Comparison of ENCODE assay signal across 16 mouse cellular contexts in genomic region chr19:48782024-48782721, GRCm38 (mm10).
A peak's percentile ranks its signal among the peaks of the same experiment; 100 is the strongest.
DNase-seq lines count a peak whose midpoint lies in the region; ATAC-seq and TF ChIP-seq lines count a peak whose summit lies in the region.
"Had no signal": no experiment of that assay in that cellular context is flagged by ENCODE, and none has a peak within 500 bp of the region (broad histone marks: within the 10 kb centered on the region; RNA-seq: fewer than 3 reads in every experiment).

No protein-coding gene starts in this region.

- TF ChIP-seq CTCF in brain, embryonic 14.5 days (IDR thresholded peaks at IDR 0.05; ENCODE audit: borderline replicate concordance, extremely low read depth, insufficient read depth, insufficient read length) = no peak

- peak; percentile 65 for DNase-seq in kidney, adult 11 months
- DNase-seq in brain, embryonic 14.5 days (ENCODE audit: low read depth) = peak; percentile 69
- DNase-seq in kidney, adult 8-10 months = peak; percentile 21 to 50
- no peak for DNase-seq in left cerebral cortex, adult 9 months (ENCODE audit: low spot score in 2 of 2)
- DNase-seq: cerebellum, postnatal 36 days; layer of hippocampus, postnatal 36 days; spleen, adult 18-20 months had no signal

- 65% methylated on average over 7 of the region's 7 CpGs for WGBS in kidney, embryonic 14.5 days
- 30% methylated on average over 7 of the region's 7 CpGs for WGBS in neural tube, embryonic 13.5 days

- no peak for TF ChIP-seq POLR2A in brain, embryonic 14.5 days (IDR thresholded peaks at IDR 0.05; ENCODE audit: borderline replicate concordance, extremely low read depth, insufficient read depth, insufficient read length, poor library complexity, severe bottlenecking)

- ATAC-seq in kidney, embryonic 14.5 days (ENCODE audit: low FRiP score, low TSS enrichment) = no peak
- peak; percentile 72 for ATAC-seq in neural tube, embryonic 13.5 days (ENCODE audit: low read depth)
- no peak for ATAC-seq in CD4-positive, CD25-positive, alpha-beta regulatory T cell, adult 4 months
- ATAC-seq: intestine, embryonic 15.5 days had no signal

- no peak overlapping the region for H3K4me3 ChIP-seq in kidney, embryonic 14.5 days (ENCODE audit: low read length)
- no peak overlapping the region for H3K4me3 ChIP-seq in neural tube, embryonic 13.5 days
- H3K4me3 ChIP-seq: embryonic facial prominence, embryonic 15.5 days; heart, embryonic 13.5 days; intestine, embryonic 15.5 days; liver, embryonic 15.5 days; megakaryocyte, embryonic 14.5 days had no signal

- no peak overlapping the region for H3K9ac ChIP-seq in kidney, embryonic 14.5 days (ENCODE audit: low read depth, low read length)
- H3K9ac ChIP-seq in neural tube, embryonic 13.5 days = no peak overlapping the region
- H3K9ac ChIP-seq: embryonic facial prominence, embryonic 15.5 days; heart, embryonic 13.5 days; intestine, embryonic 15.5 days; liver, embryonic 15.5 days had no signal

- H3K4me2 ChIP-seq in kidney, embryonic 14.5 days (replicated peaks; ENCODE audit: low read depth, low read length) = no peak overlapping the region
- no peak overlapping the region for H3K4me2 ChIP-seq in neural tube, embryonic 13.5 days
- H3K4me2 ChIP-seq: embryonic facial prominence, embryonic 15.5 days; heart, embryonic 13.5 days; intestine, embryonic 15.5 days; liver, embryonic 15.5 days had no signal

- H3K27me3 ChIP-seq in kidney, embryonic 14.5 days (ENCODE audit: control insufficient read depth, insufficient read depth, low read length) = no peaks in the 10 kb centered on the region
- H3K27me3 ChIP-seq in neural tube, embryonic 13.5 days = no peaks in the 10 kb centered on the region
- H3K27me3 ChIP-seq: CH12.LX; embryonic facial prominence, embryonic 15.5 days; heart, embryonic 13.5 days; intestine, embryonic 15.5 days; liver, embryonic 15.5 days; megakaryocyte, embryonic 14.5 days had no signal

- no peak overlapping the region for H3K27ac ChIP-seq in kidney, embryonic 14.5 days (ENCODE audit: low read depth, low read length)
- peak overlapping the region; percentile 64; the same call in 1 of the 2 replicates for H3K27ac ChIP-seq in neural tube, embryonic 13.5 days (replicated peaks)
- H3K27ac ChIP-seq: embryonic facial prominence, embryonic 15.5 days; heart, embryonic 13.5 days; intestine, embryonic 15.5 days; liver, embryonic 15.5 days had no signal

- no peaks in the 10 kb centered on the region for H3K36me3 ChIP-seq in kidney, embryonic 14.5 days (ENCODE audit: control insufficient read depth, insufficient read depth, low read length)
- H3K36me3 ChIP-seq in neural tube, embryonic 13.5 days = no peaks in the 10 kb centered on the region
- H3K36me3 ChIP-seq: embryonic facial prominence, embryonic 15.5 days; heart, embryonic 13.5 days; intestine, embryonic 15.5 days; liver, embryonic 15.5 days had no signal

- no peaks in the 10 kb centered on the region for H3K9me3 ChIP-seq in kidney, embryonic 14.5 days (ENCODE audit: control insufficient read depth, low read length)
- peaks cover 3% of the 10 kb centered on the region; the same call in 1 of the 2 replicates for H3K9me3 ChIP-seq in neural tube, embryonic 13.5 days
- H3K9me3 ChIP-seq: embryonic facial prominence, embryonic 15.5 days; heart, embryonic 13.5 days; intestine, embryonic 15.5 days; liver, embryonic 15.5 days had no signal

- no peaks in the 10 kb centered on the region for H3K4me1 ChIP-seq in kidney, embryonic 14.5 days (ENCODE audit: control insufficient read depth, insufficient read depth, low read length)
- peaks cover 10% of the 10 kb centered on the region for H3K4me1 ChIP-seq in neural tube, embryonic 13.5 days (replicated peaks)
- H3K4me1 ChIP-seq: embryonic facial prominence, embryonic 15.5 days; heart, embryonic 13.5 days; intestine, embryonic 15.5 days; liver, embryonic 15.5 days; megakaryocyte, embryonic 14.5 days had no signal

Comparison
In these comparisons a context has a peak if more than half of its experiments do, and no peak if none do; other contexts are left out.
1. DNase-seq: peak in kidney, adult 11 months (single experiment), brain, embryonic 14.5 days (single experiment) and kidney, adult 8-10 months (2 of 2); none in left cerebral cortex, adult 9 months (0 of 2).